Mouse (Mus musculus) mouse trophoblast stem cell (cell line): ENCODE measurements around the gene Tdg.
"Not testable (repeated sequence)": the region's sequence is repeated elsewhere in the genome, so short reads cannot be mapped to it uniquely, and the experiment has no call there.

Source experiments
- in situ Hi-C, 2 experiments: fragments of 300-500 bp; cut with MseI, MboI; formaldehyde crosslinking; loops; 2 replicates in 1 of 2; 3 replicates in 1 of 2; pipeline ENCODE4 v1.15.1; 2025

The Tdg gene

DNA sequence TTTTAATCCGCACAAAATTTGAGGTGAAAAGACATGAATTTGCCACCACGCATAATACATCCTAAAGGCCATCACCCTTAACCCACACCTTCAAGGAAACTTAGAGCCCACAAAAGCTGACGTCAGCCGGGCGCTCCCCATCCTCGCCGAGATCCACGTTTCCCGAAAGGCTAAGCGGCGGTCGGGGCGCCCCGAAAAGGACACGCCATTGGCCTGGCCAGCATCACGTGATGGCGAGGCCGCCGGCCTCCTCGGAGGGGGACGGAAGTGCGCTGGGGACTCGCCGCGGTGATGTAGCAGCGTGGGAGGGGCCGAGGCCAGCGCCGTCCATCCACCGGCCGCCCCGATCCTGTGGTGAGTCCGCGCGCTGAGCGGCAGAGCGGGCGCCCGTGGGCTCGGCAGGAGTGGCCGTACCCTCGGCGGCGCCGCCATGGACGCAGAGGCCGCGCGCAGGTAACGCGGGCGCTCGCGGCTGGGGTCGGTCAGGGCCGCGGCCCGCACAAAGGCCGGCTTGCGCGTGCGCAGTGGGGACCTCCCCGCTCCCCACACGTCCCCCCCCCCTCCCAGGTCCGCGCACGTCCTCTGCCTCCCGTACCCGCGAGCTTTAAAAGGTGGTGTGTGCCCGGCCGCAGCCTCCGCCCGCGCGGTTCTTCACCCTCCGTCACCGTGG lies at the start of gene Tdg:
Gene Tdg, plus strand, starts transcription at position 243 of the 670 bp plus-strand sequence.
- in situ Hi-C loops: loop anchor here in 1 of 2 experiments (25.0 kb wide), 1 partner anchor 992 kb away; the partner anchor contains the start of genes Ankrd24, Gm10778 and Sirt6

DNA sequence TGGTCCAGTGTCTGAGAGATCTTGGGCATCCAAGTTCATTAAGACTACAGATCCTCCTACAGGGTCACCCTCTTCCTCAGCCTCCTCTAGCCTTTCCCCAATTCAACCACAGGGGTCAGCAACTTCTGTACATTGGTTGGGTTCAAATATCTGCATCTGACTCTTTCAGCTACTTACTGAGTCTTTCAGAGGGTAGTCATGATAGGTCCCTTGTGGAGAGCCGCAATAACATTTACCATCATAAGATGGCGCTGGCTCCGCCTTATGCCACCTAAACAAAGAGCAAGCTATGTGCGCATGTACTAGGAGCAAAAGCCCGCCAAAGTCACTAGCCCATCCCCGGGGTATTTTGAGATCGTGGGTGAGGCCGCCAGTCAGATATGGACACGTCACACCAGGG lies 40.0 kb upstream of the Tdg start:
- in situ Hi-C loops: not testable (repeated sequence)

DNA sequence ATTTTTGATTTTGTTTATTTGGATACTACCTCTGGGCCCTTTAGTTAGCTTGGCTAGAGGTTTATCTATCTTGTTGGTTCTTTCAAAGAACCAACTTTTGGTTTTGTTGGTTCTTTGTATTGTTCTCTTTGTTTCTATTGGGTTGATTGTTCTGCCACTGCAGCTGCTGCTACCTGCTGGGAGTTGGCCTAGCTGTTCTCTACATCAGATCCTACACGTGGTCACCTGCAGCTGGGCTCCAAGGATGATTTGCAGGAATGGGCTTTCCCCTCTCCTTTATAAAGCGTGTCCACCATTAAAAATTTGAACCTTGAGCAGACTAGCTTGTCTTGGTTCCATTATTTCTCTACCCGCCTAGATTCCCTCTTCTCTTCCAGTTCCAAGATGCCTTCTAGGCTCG lies 35.2 kb upstream of the Tdg start:
- in situ Hi-C loops: not testable (repeated sequence)

DNA sequence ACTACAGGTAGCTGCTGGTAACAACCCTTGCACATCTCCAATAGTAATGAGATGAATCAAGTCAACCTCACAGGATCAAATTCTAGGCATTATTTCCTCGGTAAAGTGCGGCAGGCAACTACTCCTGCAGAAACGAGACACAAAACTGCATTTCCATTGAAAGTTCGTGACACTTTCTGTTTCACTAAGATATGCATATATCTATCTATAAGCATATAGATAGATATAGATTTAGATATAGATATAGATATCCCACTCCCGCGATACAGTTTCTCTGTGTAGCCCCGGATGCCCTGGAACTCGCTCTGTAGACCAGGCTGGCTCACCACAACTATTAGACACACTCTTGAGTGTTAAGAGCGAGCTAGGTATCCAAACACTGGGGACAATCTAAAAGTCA lies 7.4 kb upstream of the Tdg start:
- in situ Hi-C loops: no loop called here

DNA sequence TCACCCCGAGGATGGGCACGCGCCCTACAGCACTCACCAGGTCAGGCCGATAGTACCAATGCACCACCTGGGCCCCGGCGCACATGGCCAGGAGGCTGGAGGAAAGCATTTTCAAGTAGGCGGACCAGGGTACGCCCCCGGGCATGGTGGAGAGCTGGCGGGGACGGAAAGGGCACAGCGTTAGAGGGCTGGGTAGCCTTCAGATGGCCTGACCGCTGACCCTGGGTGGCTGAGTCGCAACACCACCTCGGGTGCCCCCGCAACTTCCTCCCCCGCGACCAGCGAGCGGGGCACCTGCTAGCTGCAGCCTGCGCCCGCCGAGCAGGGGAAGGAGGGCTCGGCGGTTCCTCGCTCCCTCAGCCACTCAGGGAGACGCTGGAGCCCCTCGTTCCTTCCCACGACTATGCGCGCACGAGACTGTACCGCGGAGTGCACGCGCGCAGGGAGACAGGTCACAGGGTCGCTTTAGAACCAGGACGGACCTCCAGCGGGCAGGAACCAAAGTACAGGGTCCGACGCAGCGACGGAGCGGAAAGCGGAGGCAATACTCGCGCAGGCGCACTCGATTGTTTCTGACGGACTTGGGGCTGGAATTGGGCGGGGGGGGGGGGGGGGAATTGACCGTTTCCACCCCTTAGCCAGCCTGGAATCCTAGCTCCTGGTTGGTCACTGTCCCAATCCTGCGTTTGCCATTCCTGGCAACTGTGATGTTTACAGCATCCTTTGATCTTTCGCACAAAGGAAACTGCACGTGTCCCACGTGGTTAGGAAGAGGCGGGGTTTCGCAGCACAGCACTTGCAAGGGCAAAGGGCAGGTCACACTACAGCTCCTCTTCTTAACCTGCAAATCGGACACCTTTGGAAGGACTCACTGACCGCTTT lies 6.7 kb upstream of the Tdg start, which contains the start of gene 1190007I07Rik:
Gene 1190007I07Rik, minus strand, starts transcription at position 558 of the 882 bp plus-strand sequence.
- in situ Hi-C loops: no loop called here

DNA sequence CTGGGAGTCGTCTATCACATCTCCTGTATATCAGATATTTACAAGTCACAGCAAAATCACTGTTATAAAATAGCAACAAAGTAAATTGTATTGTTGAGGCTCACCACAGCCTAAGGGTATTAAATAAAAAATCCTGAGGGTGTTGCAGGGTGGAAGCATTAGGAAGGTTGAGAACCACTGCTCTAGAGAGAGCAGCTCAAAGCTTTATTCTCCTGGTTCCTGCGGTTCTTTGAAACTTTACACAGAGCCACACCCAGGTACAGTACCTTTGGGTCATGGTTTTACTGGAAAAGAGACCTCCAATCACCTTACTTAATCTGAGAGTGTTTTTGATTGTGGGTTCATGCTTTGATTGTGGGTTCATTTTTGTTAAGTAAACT lies 6.1 kb upstream of the Tdg start:
- in situ Hi-C loops: not testable (repeated sequence)

DNA sequence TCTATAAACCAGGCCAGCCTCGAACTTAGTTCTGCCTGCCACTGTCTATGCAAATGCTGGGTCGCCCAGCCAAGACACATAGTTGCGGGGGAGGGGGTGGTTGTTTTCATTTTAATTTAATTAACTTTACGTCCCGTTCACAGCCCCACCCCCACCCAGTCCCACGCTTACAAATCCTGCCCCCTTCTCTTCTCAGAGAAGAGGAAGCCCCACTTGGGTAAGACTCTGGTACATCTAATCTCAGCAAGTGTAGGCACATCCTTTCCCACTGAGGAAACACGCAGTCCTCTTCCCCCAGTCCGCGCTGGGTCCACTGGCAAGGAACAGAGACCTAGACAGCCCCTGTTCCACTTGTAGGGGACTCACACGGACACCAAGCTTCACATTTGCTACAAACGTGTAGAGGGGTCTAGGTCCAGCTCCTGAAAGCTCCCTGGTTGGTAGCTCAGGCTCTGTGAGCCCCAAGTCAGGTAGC lies 480 bp upstream of the Tdg start:
- in situ Hi-C loops: loop anchor here in 1 of 2 experiments (25.0 kb wide), 1 partner anchor 992 kb away; the partner anchor contains the start of genes Ankrd24, Gm10778 and Sirt6

DNA sequence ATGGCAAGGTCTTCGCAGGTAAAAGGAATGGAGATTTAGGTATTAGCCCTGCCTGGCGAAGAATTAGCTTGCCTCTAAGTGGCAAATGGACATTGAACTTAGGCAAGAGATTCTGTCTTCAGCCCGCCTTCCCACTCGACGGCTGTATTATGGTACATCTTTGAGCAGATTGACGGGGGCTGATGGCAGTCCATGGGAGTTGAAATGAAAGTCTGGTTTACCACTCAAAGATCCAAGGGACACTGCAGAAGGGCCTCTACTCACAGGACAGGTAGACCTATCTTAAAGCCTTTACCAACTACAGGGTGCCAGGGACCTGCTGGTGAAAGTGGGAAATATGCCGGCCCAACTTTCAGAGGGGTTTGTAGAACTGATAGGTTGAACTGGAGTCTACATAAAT lies 869 bp downstream of the Tdg start:
- in situ Hi-C loops: loop anchor here in 1 of 2 experiments (25.0 kb wide), 1 partner anchor 993 kb away; the partner anchor contains the start of genes Ankrd24, Gm10778 and Sirt6

DNA sequence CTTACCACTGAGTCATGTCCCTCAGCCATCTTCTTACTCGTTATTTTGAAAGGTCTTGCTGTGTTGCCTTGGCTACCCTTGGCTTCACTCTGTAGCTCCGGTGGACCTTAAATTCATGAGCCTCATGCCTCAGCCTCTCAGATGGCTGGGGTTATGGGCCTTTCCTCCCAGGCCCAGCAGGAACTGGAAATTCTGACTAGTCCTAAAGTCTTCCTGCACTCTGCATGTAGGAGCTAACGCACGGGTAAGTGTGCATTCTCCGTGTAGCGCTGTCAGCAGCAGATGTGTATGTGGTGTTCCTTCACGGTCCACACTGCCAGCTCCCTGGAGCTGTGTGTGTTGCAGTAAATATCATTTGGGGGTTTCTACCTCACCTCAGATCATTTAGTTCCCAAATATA lies 1.5 kb downstream of the Tdg start:
- in situ Hi-C loops: loop anchor here in 1 of 2 experiments (25.0 kb wide), 1 partner anchor 994 kb away; the partner anchor contains the start of genes Ankrd24, Gm10778 and Sirt6

DNA sequence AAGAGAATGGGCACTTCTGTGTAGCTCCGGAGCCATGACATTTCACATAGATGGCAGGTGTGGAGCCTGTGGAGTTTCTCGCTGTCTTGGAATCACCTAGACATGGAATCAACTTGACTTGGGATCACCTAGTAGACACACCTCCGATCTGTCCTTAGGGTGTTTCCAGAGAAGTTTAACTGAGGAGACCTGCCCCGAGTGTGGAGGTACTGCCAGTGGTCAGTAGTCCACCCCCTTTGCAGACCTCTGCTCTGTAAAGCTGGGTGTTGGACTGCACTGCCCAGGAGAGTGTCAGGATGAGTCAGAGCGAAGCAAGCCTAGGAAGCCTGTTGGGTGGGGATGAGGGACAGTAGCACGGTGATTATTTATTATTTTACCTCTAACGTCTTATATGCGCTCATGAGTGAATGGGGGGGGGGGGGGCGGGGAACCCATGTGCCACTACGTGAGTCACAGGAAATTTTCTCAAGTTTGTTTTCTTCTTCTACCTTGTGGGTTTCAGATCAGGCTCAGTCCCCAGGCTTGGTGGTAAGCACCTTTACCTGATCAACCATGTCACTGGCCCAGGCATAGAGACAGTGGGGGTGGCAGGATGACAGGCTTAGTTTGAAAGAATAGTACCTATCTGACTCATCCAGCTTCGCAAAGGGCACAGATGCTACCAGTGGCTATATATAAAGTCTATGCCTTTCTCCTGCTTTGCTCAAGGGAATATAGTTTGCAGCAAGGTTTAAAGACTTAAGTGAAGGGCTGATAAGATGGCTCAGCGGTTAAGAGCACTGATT lies 3.1 kb downstream of the Tdg start:
- in situ Hi-C loops: loop anchor here in 1 of 2 experiments (25.0 kb wide), 1 partner anchor 995 kb away; the partner anchor contains the start of genes Ankrd24, Gm10778 and Sirt6

DNA sequence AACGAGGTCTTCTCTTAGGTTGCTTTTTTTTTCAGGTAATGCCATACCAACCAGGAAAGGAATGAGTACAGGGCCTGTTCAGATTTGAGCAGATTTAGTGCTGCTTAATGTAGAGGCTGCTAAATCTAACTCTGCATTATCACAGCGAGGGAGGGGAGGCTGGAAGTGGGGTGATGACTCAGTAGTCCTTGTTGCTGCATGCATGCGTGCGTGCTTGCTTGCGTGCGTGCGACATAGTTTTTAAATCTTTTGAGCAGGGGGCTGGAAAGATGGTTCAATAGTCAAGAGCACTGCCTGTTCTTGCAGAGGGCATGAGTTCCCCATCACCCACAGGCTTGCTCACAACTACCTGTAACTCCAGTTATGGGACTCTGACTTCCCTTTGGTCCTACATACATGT lies 4.7 kb downstream of the Tdg start:
- in situ Hi-C loops: loop anchor here in 1 of 2 experiments (25.0 kb wide), 1 partner anchor 997 kb away; the partner anchor contains the start of genes Ankrd24, Gm10778 and Sirt6

DNA sequence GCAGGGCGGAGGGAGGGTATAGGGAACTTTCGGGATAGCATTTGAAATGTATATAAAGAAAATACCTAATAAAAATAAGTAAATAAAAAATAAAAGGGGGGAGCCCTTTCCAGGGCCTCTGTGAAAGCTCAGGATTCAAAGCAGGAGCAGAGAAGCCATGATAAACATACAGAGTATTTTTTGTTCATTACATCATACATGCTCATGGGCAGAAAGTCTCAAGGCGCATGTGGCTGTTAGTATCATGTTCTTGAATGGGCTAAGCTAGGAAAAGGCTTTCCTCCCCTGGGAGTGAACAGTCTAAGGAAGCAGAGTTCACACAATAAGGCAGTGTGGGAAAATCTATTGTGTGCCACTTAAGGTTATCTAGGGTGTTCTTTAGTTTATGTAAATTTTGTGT lies 6.7 kb downstream of the Tdg start:
- in situ Hi-C loops: loop anchor here in 1 of 2 experiments (25.0 kb wide), 1 partner anchor 999 kb away; the partner anchor contains the start of genes Ankrd24, Gm10778 and Sirt6

DNA sequence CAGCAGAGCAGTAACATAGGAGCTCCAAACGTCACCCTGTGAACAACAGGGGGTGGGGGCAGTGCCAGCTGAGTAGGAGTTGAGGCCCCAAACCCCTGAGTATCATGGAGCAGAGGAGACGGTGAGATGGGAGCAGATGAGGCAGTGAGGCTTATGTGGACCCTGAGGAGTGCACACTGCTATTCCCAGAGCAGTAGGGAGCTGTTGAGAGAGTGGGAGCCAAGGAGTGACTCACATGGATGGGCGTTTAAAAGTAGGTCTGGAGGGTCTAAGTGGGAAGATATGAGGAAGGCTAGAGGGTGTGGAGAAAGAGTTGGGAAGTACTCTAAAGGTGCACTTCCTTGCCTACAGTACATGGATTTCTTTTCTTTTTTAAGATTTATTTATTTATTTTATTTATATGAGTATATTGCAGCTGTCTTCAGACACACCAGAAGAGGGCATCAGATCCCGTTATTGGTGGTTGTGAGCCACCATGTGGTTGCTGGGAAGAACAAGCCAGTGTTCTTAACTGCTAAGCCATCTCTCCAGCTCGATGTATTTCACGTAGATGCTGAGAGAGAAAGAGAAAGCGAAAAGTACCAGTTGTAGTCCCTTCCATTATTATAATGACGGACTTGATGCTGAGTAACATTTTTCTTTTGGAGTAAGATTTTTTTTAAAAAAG lies 9.5 kb downstream of the Tdg start:
- in situ Hi-C loops: loop anchor here in 1 of 2 experiments (25.0 kb wide), 1 partner anchor 1002 kb away; the partner anchor contains the start of genes Ankrd24, Gm10778 and Sirt6

DNA sequence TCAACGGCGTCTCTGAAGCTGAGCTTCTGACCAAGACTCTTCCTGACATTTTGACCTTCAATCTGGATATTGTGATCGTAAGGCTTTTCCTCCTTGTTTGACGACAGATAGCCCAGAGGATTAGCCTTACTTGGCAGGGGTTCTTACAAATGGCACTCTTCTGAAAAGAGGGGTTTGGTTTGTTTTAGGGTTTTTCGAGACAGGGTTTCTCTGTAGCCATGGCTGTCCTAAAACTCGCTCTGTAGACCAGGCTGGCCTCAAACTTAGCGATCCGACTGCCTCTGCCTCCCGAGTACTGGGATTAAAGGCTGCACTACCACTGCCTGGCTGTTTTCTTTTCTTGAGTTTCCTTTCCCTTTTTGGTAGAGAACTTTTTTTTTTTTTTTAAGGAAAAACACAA lies 11.9 kb downstream of the Tdg start:
- in situ Hi-C loops: loop anchor here in 1 of 2 experiments (25.0 kb wide), 1 partner anchor 1004 kb away; the partner anchor contains the start of genes Ankrd24, Gm10778 and Sirt6

DNA sequence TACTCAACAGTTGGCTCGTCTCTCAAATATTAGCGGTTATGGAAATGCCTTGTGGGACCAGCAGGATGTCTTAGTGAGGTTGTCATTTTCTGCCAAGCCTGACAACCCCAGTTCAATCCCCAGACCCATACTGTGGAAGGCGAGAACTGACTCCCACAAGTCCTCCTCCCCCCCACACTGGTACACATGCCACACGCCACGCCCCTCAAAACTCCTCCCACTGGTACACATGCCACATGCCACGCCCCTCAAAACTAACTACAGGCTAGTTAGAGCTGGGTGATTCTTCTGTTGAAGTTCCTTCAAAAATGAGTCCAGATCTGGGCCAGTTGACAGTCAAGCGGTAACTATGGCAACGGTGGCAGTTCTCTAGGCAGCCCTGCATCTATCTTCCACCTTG lies 16.5 kb downstream of the Tdg start:
- in situ Hi-C loops: loop anchor here in 1 of 2 experiments (25.0 kb wide), 1 partner anchor 1009 kb away; the partner anchor contains the start of genes Ankrd24, Gm10778 and Sirt6

DNA sequence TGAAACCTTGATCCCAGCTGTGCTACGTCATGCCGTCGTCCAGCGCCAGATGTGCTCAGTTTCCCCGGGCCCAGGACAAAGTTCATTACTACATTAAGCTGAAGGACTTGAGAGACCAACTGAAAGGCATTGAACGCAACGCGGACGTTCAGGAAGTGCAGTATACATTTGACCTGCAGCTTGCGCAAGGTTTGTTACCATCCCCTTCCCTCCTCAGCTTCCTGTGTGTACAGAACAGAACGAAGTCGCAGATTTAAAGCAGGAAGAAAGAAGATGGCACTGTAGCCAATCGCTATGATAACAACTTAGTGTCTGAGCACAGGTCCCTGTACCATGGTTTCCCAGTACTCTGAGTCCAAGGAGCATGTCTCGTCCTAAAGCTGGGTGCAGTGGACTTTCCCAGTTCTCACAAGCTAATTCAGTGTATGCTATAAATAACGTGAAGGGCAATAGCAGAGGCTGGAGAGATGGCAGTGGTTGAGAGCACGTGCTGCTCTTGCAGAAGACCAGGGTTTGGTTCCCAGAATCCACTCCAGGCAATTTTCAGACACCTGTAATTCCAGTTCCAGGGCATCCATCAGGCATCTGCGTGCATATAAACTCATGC lies 17.7 kb downstream of the Tdg start:
- in situ Hi-C loops: loop anchor here in 1 of 2 experiments (25.0 kb wide), 1 partner anchor 1010 kb away; the partner anchor contains the start of genes Ankrd24, Gm10778 and Sirt6

DNA sequence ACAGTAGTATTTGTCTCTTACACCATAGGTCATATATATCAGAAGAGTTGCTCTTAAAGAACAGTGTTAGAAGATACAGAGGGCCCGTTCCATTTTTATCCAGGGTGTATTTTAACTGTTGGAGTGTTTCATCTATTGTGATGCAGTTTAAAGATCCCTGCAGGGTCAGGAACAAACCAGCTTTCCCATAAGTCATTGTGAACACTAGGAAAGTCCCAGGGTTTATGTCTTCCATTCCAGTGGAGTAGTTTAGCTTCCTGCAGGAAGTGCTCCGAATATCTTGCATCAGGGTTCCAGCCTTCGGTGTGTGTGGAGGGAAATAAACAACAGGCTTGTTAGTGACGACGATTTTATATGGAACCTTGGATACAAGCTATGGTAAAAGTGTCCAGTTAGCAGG lies 21.6 kb downstream of the Tdg start:
- in situ Hi-C loops: no loop called here

DNA sequence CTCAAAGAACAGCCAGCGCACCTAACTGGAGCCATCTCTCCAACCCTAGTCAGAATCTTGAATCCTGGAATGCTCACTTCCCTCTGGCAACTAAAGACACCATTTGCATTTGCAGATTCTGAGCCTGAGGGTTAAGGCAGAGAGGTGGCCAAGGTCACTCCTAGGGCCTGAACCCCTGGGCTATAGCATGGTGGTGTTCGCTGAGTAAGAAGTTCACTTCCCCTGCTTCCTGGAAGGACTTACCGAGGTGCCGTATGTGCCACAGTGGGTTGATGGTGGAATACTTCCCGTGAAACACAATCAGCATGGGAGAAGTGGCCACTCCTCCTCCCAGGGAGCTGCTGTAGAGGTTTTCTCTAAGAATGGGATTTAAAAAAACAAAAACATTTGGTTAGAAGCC lies 23.0 kb downstream of the Tdg start:
- in situ Hi-C loops: no loop called here

DNA sequence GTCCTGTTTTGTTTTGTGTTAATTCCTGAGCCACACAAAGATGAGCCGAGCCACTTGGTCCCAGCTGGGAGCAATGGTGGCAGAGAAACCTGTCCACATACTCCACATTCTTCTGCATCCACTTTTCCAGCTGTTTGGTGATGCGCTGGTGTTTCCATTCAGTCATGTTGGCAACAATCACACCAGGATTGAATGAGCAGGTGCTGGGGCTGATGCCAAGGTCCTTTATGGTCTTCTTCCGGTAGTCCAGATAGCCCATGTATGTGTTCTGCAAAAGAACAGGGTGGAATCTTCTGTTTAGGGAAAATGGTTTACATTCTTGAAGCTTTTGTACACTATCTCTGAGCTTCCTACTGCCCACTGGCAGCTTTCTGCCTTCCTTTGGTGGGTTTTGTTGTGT lies 25.0 kb downstream of the Tdg start:
- in situ Hi-C loops: no loop called here

DNA sequence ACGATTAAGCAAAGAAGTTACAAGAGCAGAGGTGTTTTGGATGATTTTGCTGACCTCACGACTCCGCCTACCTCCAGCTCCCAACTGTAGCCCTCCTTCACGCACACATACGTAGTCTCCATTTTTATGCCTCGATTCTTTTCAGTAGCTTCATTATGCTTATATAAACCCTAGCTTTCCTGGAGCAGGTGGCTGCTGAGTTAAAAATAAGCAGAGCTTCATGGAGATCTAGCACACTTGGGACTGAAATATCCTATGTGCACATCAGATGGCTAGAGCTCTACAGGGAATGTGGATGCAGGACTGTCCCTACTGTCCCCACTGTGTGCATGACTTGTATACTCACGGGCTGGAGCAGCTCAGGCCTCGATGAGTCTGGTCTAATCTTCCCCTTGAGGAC lies 32.2 kb downstream of the Tdg start:
- in situ Hi-C loops: no loop called here
